Comparison of ENCODE assay signal across 9 mouse cellular contexts in the genomic region with DNA sequence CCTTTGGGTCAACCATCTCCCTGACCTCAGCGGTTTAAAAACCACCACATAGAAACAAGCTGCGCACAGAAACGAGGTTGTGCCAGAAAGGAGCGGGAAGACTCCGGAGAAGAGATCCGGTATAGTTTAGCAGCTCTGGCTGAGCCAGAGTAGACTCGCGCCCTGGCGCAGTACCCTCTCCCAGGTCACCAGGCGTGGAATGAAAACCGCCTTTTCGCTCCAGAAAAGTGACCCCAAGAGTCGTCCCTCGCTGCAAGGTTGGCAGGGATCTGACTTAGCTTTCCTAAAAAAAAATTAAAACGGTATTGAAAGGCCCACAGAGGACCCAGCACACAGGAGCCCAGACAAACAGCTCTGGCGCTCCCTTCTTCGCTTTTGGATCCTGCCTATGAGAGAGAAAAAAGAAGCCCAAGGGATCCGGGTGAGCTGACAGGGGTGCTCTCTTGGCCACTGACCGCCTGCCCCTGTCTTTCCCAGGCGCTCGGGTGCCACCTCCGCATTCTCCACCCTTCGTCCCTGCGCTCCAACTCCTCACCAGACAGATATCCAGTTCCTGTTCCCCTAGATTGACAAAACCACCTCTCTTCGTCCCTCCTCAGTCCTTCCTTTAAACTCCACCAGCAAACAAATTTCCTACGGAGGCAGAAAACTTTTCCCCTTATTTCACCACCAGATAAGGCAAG. TPM values are rescaled to one million over a fixed set of nuclear protein-coding genes. Genes with fewer than 3 reads are reported as not detected.
DNase-seq lines count a peak whose midpoint lies in the region; ATAC-seq and TF ChIP-seq lines count a peak whose summit lies in the region.
"Had no signal": no experiment of that assay in that cellular context is flagged by ENCODE, and none has a peak within 500 bp of the region (broad histone marks: within the 10 kb centered on the region; RNA-seq: fewer than 3 reads in every experiment).

No protein-coding gene starts in this region.

- no peak for TF ChIP-seq CTCF in brain, embryonic 14.5 days (IDR thresholded peaks at IDR 0.05; ENCODE audit: borderline replicate concordance, extremely low read depth, insufficient read depth, insufficient read length)

- no peaks in the 10 kb centered on the region for H3K36me3 ChIP-seq in heart, embryonic 10.5 days
- H3K36me3 ChIP-seq in midbrain, embryonic 14.5 days (ENCODE audit: control insufficient read depth, insufficient read depth, low read length) = no peaks in the 10 kb centered on the region

- no peak for TF ChIP-seq POLR2A in brain, embryonic 14.5 days (IDR thresholded peaks at IDR 0.05; ENCODE audit: borderline replicate concordance, extremely low read depth, insufficient read depth, insufficient read length, poor library complexity, severe bottlenecking)

- WGBS in heart, embryonic 10.5 days = 5% methylated on average over 26 of the region's 26 CpGs
- WGBS in midbrain, embryonic 14.5 days = 2% methylated on average over 26 of the region's 26 CpGs

- H3K4me1 ChIP-seq in heart, embryonic 10.5 days = peaks cover 13% of the 10 kb centered on the region; the same call in 1 of the 2 replicates
- H3K4me1 ChIP-seq in midbrain, embryonic 14.5 days (ENCODE audit: control insufficient read depth, insufficient read depth, low read length) = 0 out of 2 replicates have a peak, but pooled peaks cover 5% of the 10 kb centered on the region

- ATAC-seq in midbrain, embryonic 14.5 days (ENCODE audit: low FRiP score, low TSS enrichment) = no peak
- no peak for ATAC-seq in inflammation-experienced regulatory T-cells, adult 6 months
- ATAC-seq: Patski had no signal

- no peak overlapping the region for H3K27ac ChIP-seq in heart, embryonic 10.5 days
- H3K27ac ChIP-seq in midbrain, embryonic 14.5 days (replicated peaks; ENCODE audit: low read depth, low read length) = 0 out of 2 replicates have a peak overlapping the region, but pooled peaks have one; percentile 32

- no peaks in the 10 kb centered on the region for H3K9me3 ChIP-seq in heart, embryonic 10.5 days
- H3K9me3 ChIP-seq in midbrain, embryonic 14.5 days (ENCODE audit: control insufficient read depth, low read length) = no peaks in the 10 kb centered on the region

- peak overlapping the region; percentile 97 for H3K4me2 ChIP-seq in midbrain, embryonic 14.5 days (ENCODE audit: low read length)

- H3K9ac ChIP-seq in midbrain, embryonic 14.5 days (replicated peaks; ENCODE audit: low read length) = peak overlapping the region; percentile 69

- peaks cover 50% of the 10 kb centered on the region for H3K27me3 ChIP-seq in heart, embryonic 10.5 days (ENCODE audit: insufficient read depth, poor library complexity, severe bottlenecking)
- peaks cover 20% of the 10 kb centered on the region; the same call in 1 of the 2 replicates for H3K27me3 ChIP-seq in midbrain, embryonic 14.5 days (ENCODE audit: control insufficient read depth, insufficient read depth, low read length)

- DNase-seq in heart, embryonic 10.5 days (ENCODE audit: low spot score) = no peak
- no peak for DNase-seq in heart, adult 8-10 months (ENCODE audit: low spot score)
- DNase-seq in brain, embryonic 14.5 days (ENCODE audit: low read depth) = peak; percentile 49
- DNase-seq in frontal cortex, postnatal 36 days (ENCODE audit: low spot score in 2 of 2) = peak; percentile 48 to 56
- DNase-seq in kidney, postnatal 4 days = peak; percentile 26 to 27
- DNase-seq in midbrain, embryonic 14.5 days = peak; percentile 48
- DNase-seq in spleen, postnatal 10 days (ENCODE audit: low spot score in 2 of 2) = no peak

- H3K4me3 ChIP-seq in heart, embryonic 10.5 days = peak overlapping the region; percentile 77
- peak overlapping the region; percentile 66 for H3K4me3 ChIP-seq in midbrain, embryonic 14.5 days (replicated peaks; ENCODE audit: low read depth, low read length)

RNA-seq across cellular contexts. Expression of a gene that starts 1.0 kb away (rescaled TPM):
- 0.09 and 0.39 TPM in 2 replicates for polyA plus RNA-seq in heart, embryonic 10.5 days (2016; fragmentation: Nextera tagmentation; extraction: Ambion mirVana)
- total RNA-seq in heart, adult 8-10 months (2022) = 1 to 10 TPM in 3 of 4 experiments, under 1 TPM in 1; 0.78 to 1.8 (median 1.2) TPM
- 5.0 and 8.4 TPM in 2 replicates for polyA plus RNA-seq in brain, embryonic 14.5 days (2012; rRNA removed)
- polyA plus RNA-seq in midbrain, embryonic 14.5 days (2014; fragmentation: Nextera tagmentation; extraction: Ambion mirVana) = 2.7 and 4.2 TPM in 2 replicates
- under 1 TPM; 0.14 to 0.67 (median 0.19) TPM for polyA plus RNA-seq in inflammation-experienced regulatory T-cells, adult 6 months (2017; shearing (Covaris generic))
- polyA plus RNA-seq: Patski had no signal

Comparison
In these comparisons a context has a peak if more than half of its experiments do, and no peak if none do; other contexts are left out.
1. DNase-seq: peak in brain, embryonic 14.5 days (single experiment), frontal cortex, postnatal 36 days (2 of 2), kidney, postnatal 4 days (2 of 2) and midbrain, embryonic 14.5 days (single experiment); none in heart, embryonic 10.5 days (single experiment), heart, adult 8-10 months (single experiment) and spleen, postnatal 10 days (0 of 2).